Mouse (Mus musculus): ENCODE measurements around the gene Specc1. TPM values are rescaled to one million over a fixed set of nuclear protein-coding genes. Genes with fewer than 3 reads are reported as not detected.

Specc1 gene
- total RNA-seq, 2 experiments from 2014 or later, result 72.9 to 77.6 TPM

DNA sequence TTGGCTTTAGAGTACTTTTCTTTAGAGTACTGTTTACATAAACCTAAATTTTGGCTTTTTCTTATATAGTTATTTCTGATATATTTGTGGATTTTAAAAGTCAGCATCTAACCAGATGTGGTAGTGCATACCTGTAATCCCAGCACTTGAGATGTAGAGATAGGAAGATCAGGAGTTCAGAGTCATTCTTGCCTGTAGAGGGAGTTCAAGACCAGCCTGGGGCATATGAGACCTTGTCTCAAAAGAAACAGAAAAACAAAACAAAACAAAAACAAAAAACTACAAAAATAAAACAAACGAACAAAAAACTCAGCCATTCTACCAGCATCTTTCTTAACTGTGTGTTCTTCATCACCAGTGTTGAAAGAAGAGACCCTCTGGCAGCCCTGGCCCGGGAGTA is 204.9 kb downstream of the Specc1 start:
- DNase-seq (ENCODE audit: low spot score in 2 of 2), result no peak

DNA sequence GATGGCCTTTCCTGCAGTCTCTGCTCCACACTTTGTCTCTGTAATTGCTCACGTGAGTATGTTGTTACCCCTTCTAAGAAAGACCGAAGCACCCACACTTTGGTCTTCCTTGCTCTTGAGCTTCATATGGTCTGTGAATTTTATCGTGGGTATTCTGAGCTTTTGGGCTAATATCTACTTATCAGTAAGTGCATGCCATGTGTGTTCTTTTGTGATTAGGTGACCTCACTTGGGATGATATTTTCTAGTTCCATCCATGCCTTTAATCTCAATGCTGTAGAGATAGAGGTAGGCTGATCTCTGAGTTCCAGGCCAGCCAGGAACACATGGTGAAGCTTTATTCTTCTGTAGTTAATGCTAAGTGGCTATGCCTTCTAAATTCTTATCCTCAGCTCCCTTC is 207.8 kb downstream of the Specc1 start:
- DNase-seq (ENCODE audit: low spot score in 2 of 2), result no peak

DNA sequence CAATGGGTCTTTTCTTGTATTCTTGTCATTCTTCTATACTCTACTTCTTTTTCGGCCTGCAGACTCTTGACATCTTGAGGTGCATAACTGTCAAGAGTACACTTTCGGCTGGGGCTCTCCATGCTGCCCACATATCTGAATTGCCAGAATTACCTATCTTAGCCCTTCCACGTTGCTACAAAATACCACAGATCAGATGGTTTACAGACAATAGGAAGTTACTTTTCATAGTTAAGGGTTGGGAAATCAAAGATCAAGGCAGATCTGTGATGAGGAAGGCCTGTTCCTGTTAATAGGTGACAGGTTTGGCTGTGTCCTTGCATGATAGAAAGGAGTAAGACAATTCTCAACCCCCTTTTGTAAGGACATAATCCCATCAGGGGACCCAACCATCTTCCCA is 209.9 kb downstream of the Specc1 start:
- DNase-seq (ENCODE audit: low spot score in 2 of 2), result no peak

DNA sequence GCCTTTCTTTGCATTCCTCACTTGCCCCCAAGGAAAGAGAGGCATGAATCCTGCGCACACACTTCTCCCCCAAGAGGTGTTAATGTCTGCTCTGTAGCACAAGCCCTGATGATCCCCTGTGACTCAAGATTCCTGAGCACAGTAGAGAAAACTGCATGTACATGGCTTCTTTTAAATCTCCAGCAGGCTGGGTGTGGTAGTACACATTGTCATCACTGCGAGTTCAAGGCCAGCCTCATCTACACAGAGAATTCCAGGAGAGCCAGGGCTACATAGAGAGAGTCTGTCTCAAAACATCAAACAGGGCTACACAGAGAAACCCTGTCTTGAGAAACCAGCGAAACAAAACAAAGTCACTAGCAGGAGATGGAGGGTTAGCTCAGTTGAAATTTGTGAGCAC is 211.6 kb downstream of the Specc1 start:
- DNase-seq (ENCODE audit: low spot score in 2 of 2), result no peak

DNA sequence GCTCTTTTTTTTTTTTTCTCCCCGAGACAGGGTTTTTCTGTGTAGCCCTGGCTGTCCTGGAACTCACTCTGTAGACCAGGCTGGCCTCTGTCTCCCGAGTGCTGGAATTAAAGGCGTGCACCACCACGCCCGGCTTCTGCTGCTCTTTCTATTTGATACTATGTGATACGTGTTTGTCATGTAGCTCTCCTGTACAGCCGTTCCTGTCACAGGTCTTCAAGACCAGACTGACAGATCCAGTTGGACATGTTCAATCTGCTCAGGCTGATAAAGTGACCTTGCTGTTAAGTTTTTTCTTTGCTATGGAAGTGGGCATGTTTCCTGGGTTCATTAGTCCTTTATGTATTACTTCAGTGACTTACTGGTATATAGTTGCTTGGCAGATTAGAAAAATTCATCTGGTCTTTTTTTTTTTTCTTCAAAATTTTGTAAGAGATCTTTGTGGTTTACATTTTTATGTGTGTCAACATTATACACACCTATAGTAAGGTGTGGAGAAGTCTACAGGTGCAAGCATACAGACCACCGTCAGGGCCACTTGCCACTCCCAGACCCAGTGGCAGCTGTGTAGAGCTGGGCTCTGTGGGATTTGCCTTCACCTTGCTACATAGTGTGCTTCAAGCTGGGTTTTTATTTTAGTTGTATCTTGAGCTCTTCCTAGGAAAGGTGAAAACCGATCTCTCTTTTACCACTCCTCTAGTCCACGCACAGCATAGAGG is 221.0 kb downstream of the Specc1 start:
- DNase-seq (ENCODE audit: low spot score in 2 of 2), result no peak

DNA sequence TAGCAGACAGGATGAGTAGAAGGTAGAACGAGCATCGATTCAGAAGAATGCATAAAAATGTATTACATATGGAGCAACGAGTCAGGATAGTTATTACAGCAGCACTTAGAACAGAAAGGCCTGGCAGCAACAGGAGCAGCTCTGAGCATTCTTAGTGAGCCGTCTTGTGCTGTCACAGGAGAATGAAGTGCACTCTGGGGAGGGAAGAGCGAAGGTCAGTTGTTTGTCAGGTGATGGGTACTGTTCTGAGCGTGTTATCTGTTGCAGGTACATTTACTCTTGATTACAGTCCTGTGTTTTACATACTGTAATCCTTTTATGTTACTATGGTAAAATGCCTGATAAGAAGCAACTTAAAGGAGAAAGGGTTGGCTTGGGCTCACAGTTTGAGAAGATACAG is 224.2 kb downstream of the Specc1 start:
- DNase-seq (ENCODE audit: low spot score in 2 of 2), result no peak

DNA sequence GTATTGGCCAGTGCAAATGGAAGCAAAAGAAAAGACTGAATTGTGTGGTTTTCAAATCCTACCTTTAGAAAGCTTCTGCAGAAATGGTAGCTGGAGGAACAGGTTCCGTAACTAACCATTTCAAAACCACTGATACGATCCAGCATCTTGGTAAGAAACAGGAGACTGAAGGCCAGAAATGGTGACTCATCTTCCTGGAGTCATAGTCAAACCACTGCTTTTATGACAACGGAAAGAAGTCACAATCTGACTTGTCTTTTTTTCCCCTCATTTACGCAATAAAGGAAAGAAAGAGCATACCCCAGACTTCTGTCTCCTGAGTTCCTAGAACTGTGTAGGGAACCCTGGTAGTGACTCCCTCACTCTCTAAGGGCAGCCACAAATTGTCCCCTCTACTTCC is 228.3 kb downstream of the Specc1 start:
- DNase-seq (ENCODE audit: low spot score in 2 of 2), result no peak

DNA sequence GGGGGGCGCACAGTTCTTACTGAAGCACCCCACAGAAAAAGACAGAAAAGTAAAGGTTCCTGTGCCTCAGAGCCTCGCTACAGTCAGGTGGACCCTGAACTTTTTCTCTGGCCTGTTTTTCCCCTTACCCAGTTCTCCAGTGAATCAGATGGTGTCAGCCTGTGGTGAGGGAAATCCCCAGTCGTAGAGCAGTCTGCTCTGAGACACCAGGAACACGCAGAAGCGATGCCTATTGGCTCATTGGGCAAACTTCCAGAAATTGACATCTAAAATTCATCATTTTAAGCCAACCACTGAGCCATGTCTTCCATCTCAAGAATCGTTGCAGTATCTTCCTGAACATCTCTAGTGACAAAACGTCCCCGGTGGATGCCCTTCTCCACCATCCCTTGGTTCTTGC is 230.5 kb downstream of the Specc1 start:
- DNase-seq (ENCODE audit: low spot score in 2 of 2), result no peak

DNA sequence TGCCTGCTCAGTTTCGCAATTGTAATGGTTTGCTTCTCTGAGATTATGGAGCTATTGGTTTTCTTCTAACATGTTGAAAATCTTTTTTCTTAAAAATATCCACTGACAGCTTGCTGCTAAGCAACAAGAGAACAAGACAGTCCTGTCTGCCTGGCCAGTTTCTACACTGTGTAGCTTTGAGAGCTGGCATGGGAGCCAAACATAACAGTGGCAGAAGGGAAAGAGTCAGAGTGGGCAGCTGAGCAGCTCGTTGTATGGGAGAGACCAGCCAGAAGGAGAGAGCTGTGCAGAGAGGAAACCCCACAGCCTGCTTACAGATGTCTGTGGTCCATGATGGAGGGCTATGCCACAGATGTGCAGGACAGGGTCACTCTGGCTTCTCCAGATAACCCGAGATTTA is 235.5 kb downstream of the Specc1 start:
- DNase-seq (ENCODE audit: low spot score in 2 of 2), result peak in 1 of 2 experiments; percentile 30

DNA sequence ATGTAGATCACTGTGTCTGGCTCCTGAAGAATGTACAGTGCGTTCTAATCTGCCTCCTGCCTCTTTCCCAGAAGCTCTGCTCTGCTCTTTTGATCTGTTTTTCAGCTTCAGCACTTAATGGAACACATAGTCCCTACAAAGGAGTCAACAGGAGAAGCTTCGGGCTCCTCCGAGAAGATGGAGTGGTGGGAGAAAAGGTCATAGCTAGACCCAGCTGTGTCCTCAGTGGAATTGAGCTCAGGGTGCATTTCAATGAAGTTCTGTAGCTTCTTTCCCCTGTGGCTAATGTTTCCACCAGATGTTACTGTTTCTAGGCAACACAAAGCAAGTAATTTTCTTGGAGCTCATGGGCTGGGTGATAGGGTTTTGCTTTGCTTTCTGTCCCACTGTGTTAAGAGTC is 236.6 kb downstream of the Specc1 start:
- DNase-seq (ENCODE audit: low spot score in 2 of 2), result no peak

DNA sequence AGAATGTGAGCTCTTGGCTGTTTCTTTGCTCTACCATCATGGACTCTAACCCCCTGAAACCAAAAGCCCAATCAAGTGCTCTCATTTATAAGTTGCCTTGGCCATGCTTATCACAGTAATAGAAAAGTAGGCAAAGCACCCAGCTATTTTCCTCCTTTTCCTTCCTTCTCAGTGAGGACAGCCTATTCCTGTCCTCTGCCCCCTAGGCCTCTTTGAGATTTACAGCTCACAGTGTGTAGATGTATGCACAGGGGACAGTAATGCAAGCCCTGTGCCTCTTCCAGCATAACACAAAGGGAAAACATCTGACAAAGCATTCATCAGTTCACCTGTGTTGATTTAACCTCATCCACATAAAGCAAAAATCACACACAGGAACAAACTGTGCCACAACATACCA is 237.7 kb downstream of the Specc1 start:
- no peak for DNase-seq (ENCODE audit: low spot score in 2 of 2)

DNA sequence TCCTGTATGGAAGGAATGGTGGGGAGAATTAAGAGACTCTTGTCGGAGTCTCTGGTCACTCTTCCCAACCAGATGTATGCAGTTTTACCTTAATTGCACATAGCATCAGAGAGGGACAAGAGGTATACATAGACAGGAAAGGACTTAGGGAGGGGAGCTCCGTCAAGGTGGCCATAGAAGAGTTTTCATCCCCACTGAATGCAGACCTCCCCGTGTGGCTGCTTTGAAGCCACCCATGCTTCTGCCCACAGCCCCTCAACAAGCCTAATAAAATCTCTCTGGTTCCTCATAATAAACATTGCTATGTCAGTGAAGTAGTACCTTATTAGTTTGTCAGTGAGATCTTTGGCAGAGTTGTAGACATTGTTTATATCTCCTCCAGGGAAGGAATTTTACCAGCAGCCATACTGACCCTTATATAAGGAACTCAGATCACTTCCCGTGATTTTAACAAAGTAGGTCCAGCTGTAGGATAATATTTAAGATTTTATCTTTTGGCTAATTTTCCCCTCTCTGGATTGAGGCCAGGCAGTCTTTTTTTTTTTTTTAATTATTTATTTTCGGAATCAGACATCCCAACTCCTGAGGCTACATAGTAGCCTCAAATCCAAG is 244.4 kb downstream of the Specc1 start:
- no peak for DNase-seq (ENCODE audit: low spot score in 2 of 2)

DNA sequence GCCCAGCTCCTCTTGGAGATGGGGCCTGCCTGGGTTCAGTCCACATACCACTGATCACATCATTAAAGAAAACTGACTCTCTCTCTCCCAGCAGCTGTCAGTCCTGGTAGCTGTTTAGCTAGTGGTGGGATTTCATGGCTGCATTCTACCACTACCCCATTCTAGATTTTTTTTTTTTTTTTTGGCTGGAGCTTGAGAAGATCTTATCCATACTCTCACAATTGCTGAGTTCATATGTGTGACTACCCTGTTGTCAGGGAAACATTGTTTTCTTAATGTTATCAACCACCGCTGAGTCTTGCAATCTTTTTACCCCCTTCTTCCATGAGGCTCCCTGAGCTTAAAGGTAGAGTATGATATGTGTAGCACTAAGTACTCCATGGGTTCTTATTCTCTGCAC is 246.1 kb downstream of the Specc1 start:
- DNase-seq (ENCODE audit: low spot score in 2 of 2), result no peak

DNA sequence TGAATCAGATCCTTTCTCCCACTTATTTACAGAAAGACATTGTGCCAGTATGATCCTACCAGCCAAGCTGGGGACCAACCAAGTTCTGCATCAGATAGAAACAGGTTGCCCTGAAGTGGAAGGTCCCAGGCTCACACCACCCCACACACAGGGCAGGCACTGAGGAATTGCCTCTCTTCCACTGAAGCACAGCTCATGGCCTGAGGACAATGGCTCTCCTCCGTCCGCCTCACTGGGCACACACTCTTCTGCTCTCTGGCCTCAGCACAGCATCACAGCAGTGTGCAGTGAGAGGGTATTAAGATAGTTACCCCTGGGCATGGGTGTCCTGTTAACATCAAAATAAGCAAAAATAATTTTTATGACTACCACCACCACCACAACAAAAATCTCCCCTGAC is 252.5 kb downstream of the Specc1 start:
- DNase-seq (ENCODE audit: low spot score in 2 of 2), result no peak

DNA sequence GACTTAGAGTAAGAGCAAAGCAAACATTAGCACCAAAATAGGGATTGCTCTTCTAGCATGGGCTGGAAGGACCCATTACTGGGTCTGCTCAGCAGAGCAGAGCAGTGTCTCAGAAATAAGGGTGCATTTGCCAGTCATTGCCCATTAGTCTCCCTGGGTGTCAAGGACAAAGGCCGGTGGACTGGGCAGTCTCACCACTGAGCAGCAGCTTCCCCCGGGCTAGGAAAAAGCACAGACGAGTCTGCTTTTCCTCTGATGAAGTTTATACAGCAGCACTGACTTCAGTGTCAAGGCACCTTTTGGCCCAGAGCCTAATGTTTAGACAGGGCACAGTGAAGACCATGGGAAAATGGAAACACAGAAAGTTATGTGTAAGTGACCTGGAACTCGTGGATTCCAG is 253.3 kb downstream of the Specc1 start:
- DNase-seq (ENCODE audit: low spot score in 2 of 2), result no peak

DNA sequence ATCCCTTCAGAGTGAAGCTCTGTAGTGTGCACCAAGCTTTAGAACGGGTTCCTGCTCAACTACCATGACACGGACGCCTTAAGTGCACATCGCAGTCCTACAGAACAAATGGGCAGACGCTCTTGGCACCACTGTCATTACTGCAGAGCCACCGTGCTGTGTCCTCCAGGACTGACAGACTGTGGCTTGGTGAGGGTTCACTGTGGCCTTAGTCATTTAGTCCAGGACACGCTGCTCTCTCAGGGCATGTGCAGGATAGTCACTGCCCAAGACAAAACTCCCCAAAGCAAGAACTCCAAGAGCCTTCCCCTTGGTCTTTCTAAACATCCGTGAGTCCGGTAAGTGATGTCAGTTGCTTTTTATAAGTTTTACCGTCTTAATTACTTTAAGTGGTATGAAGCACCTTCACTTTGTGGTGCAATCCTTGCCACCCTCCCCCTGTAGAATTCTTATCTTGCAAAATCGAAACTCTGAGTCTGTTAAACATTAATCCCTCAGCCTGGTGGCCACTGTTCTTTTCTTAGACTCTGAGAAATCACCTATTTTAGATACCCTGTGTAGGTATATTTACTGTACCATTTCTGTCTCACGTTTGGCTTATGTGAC is 256.9 kb downstream of the Specc1 start:
- no peak for DNase-seq (ENCODE audit: low spot score in 2 of 2)

DNA sequence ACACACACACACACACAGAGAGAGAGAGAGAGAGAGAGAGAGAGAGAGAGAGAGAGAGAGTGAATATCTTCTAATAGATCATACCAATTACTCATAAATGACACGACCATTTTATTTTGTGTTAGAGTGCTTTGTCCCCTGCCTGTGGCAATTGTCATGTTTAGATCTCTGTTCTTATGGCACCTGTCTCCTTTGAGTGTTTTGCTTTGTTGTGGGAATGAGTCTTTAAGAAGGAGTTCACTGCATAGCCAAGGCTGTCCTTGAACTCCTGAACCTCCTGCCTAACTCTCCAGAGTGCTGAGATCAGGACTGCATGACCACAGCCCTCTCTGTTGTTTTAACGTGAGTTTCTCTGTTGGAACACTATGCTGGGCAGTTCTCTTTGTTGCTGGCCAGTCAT is 258.5 kb downstream of the Specc1 start:
- DNase-seq (ENCODE audit: low spot score in 2 of 2), result no peak

DNA sequence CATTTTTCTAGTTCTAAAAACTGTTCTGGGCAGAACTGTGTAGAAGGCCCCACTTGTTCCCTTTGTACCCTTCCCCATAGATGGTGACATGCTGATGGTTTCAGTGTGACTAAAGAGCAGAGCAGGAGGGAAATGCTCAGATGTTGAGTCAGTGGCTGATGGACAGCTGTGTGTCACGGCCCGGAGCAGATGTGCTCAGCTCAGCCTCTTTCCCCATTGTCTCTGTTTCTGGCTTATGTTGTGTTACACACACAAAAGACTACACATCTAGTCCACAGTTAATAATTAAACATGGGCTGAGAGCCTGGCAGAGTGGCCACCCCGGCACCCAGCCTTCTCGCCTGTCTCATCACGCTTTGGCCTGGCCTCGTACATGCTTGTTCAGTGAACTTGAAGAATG is 261.2 kb downstream of the Specc1 start:
- no peak for DNase-seq (ENCODE audit: low spot score in 2 of 2)

DNA sequence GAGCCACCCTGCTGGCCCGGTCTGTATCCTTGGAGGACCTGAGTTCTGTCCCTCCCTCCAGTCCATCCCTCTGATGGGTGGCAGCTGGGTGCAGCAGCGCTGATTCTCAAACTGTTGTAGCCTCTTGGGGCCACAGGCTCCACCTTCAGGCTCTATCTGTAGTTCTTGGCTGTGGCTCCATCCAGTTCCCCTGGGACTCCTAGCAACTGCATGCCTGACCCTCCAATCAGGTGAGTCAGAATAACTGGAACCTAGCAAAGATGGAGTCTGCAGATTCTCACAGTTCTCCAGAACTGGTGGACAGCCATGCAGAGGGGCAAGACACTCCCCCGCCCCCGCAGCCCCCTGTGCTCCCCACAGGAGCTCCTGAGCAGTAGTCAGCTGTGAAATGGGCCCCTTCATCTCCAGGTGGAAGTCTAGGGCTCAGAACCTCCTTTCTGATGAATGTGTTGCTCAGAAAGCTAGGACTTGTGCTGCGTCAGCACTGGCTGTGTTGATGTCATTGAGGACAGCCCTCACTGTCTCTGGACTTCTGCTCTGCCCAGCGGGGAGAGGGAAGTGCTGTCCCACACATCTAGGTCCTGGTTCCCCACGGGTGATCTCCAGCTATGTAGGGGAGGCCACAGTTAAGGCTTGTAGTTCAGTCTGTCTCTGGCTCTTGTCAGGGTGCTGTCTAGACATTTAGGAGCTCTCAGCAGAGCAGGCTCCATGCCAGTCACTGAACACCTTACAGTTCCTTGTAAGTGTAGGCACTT is 264.4 kb downstream of the Specc1 start:
- no peak for DNase-seq (ENCODE audit: low spot score in 2 of 2)

DNA sequence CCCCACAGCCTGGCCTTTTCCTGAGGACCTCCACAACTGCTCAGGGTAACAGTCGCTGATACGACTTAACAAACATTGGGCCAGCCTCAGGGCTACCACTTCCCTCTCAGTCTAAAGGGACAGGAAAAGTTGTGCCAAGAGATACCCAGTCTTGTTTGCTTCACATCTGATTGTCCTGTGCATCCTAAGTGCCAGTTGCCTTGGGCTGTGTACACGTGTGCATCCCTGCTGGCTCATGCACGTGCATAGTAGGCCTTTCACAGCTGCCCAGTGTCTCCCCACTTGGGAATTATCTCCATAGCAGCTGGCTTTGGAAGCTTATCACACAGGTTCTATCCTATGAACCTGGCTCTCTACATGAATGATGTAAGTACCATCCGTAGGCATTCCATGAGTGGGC is 266.9 kb downstream of the Specc1 start:
- no peak for DNase-seq (ENCODE audit: low spot score in 2 of 2)

DNA sequence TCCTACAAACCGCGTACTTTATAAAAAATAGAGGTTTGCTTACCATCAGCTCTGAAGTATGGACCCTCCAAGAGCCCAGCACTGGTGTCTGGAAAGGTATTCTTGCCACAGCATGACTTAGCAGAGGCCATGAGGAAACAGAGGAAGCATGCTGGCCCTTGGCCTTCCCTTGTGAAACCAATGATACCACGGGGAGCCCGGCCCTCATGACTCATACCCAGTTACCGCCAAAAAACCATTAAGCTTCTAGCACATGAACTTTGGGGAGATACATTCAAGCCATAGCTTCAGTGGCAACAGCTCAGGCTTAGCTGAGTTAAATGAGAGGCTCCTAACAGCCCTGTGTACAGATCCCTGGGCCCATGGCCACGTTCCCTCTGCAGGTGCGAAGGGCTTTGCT is 267.4 kb downstream of the Specc1 start:
- DNase-seq (ENCODE audit: low spot score in 2 of 2), result no peak

DNA sequence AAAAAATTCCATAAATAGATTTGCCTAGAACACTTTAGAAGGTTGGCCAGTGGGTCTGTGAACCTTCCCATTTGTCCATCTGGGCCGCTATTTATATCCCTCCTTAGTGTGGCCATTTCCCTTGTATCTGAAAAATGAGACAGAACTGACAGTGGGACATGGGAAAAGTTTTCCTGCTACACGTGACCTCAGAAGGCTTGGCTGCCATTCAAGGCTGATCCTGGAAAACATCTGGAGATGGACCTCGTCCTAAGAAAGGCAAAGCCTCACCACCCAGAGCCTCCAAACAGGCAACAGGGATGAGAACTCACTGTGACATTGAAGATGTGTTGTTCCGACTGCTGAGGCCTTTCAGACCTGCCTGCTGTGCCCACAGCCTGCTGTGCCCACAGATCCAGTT is 268.2 kb downstream of the Specc1 start:
- DNase-seq (ENCODE audit: low spot score in 2 of 2), result no peak
